Mouse (Mus musculus): ENCODE data around the gene 2010003K11Rik. TPM values are rescaled to one million over a fixed set of nuclear protein-coding genes. Genes with fewer than 3 reads are reported as not detected.

The 2010003K11Rik gene
- total and polyA plus RNA-seq, 3 experiments, result not detected

- H3K79me2 ChIP-seq (replicated peaks; ENCODE audit: control insufficient read depth, extremely low read depth, insufficient read depth, poor library complexity, severe bottlenecking), result no peaks in the 10 kb centered on the region
- H3K36me3 ChIP-seq (replicated peaks in 1 of 2; ENCODE audit: control insufficient read depth in 1 of 2, insufficient read depth in 1 of 2, low read length in 1 of 2), result peaks cover 0 to 10% of the 10 kb centered on the region in 2 experiments
- no peak overlapping the region for H3K4me3 ChIP-seq (replicated peaks in 1 of 3; ENCODE audit: low read depth in 2 of 3, low read length in 2 of 3, poor library complexity in 1 of 3)
- dilution Hi-C loops (cut with MboI; ENCODE audit: extremely low pct_ligation_motif_present, extremely low pct_unique_long_range_greater_than_20kb, low sequenced_read_pairs), result no loop called here
- in situ Hi-C loops (cut with MboI; ENCODE audit: low pct_ligation_motif_present, low pct_unique_long_range_greater_than_20kb, low sequenced_read_pairs), result no loop called here
- no peak overlapping the region for H3K4me2 ChIP-seq (ENCODE audit: insufficient read depth, low read depth, poor library complexity, severe bottlenecking)
- H3K27me3 ChIP-seq (replicated peaks), result no peaks in the 10 kb centered on the region
- TF ChIP-seq CHD2 (IDR thresholded peaks at IDR 0.05; ENCODE audit: low read length), result no peak
- no peak for TF ChIP-seq NRF1 (IDR thresholded peaks at IDR 0.05; ENCODE audit: low read depth, low read length)
- no peak for TF ChIP-seq CTCF (conservative IDR thresholded peaks at IDR 0.05 in 1 of 2, IDR thresholded peaks at IDR 0.05 in 1 of 2; ENCODE audit: low read depth in 2 of 2, low read length in 2 of 2)
- TF ChIP-seq MEF2A (IDR thresholded peaks at IDR 0.05; ENCODE audit: borderline replicate concordance, low read depth, low read length), result no peak
- TF ChIP-seq SMC3 (IDR thresholded peaks at IDR 0.05; ENCODE audit: low read depth, low read length), result no peak
- no peak for TF ChIP-seq PAX5 (IDR thresholded peaks at IDR 0.05; ENCODE audit: low read length)
- TF ChIP-seq JUND (conservative IDR thresholded peaks at IDR 0.05; ENCODE audit: low read depth, low read length), result no peak
- no peak for TF ChIP-seq HCFC1 (IDR thresholded peaks at IDR 0.05; ENCODE audit: low read depth, low read length)
- TF ChIP-seq MXI1 (IDR thresholded peaks at IDR 0.05; ENCODE audit: low read depth, low read length), result no peak
- no peak for TF ChIP-seq MAX (IDR thresholded peaks at IDR 0.05; ENCODE audit: low read length)
- TF ChIP-seq TCF12 (IDR thresholded peaks at IDR 0.05; ENCODE audit: low read depth, low read length), result no peak
- no peak for TF ChIP-seq ZKSCAN1 (IDR thresholded peaks at IDR 0.05; ENCODE audit: borderline replicate concordance, low read depth, low read length)
- TF ChIP-seq JUN (IDR thresholded peaks at IDR 0.05; ENCODE audit: insufficient read depth, low read depth, low read length), result no peak
- no peak for TF ChIP-seq BHLHE40 (IDR thresholded peaks at IDR 0.05; ENCODE audit: low read depth, low read length)
- no peak for TF ChIP-seq NELFE (IDR thresholded peaks at IDR 0.05; ENCODE audit: low read depth, low read length)
- TF ChIP-seq MYC (IDR thresholded peaks at IDR 0.05; ENCODE audit: low read depth, low read length), result no peak
- H3K9ac ChIP-seq (ENCODE audit: insufficient read depth, low read depth), result no peak overlapping the region
- no peak for DNase-seq (ENCODE audit: extremely low read depth)
- H3K27ac ChIP-seq (ENCODE audit: insufficient read depth, low read depth), result no peak overlapping the region
- no peaks in the 10 kb centered on the region for H3K9me3 ChIP-seq (replicated peaks; ENCODE audit: low read length)
- peaks cover 3 to 12% of the 10 kb centered on the region in 2 experiments; a peak in 2 of 4 replicates for H3K4me1 ChIP-seq (ENCODE audit: control insufficient read depth in 1 of 2, insufficient read depth in 2 of 2)
Observed at GRCm38 (mm10) chr19:4450666-4451065, 47.7 kb downstream of the 2010003K11Rik start.

GRCm38 (mm10) chr19:4449230-4449629, 49.2 kb downstream of the 2010003K11Rik start:
- dilution Hi-C loops (cut with MboI; ENCODE audit: extremely low pct_ligation_motif_present, extremely low pct_unique_long_range_greater_than_20kb, low sequenced_read_pairs) (no loop called here), in situ Hi-C loops (cut with MboI; ENCODE audit: low pct_ligation_motif_present, low pct_unique_long_range_greater_than_20kb, low sequenced_read_pairs) (no loop called here)

More at GRCm38 (mm10) chr19:4449230-4449629, 49.2 kb downstream of the 2010003K11Rik start:
- Histone ChIP-seq H3K9me3 (replicated peaks; ENCODE audit: low read length) (no peaks in the 10 kb centered on the region), H3K4me1 (ENCODE audit: control insufficient read depth in 1 of 2, insufficient read depth in 2 of 2) (peaks cover 3 to 12% of the 10 kb centered on the region in 2 experiments; a peak in 2 of 4 replicates), H3K36me3 (replicated peaks in 1 of 2; ENCODE audit: control insufficient read depth in 1 of 2, insufficient read depth in 1 of 2, low read length in 1 of 2) (peaks cover 0 to 17% of the 10 kb centered on the region in 2 experiments), H3K9ac (ENCODE audit: insufficient read depth, low read depth) (no peak overlapping the region), H3K4me3 (replicated peaks in 1 of 3; ENCODE audit: low read depth in 2 of 3, low read length in 2 of 3, poor library complexity in 1 of 3) (no peak overlapping the region), H3K27me3 (replicated peaks) (no peaks in the 10 kb centered on the region), H3K4me2 (ENCODE audit: insufficient read depth, low read depth, poor library complexity, severe bottlenecking) (no peak overlapping the region), H3K27ac (ENCODE audit: insufficient read depth, low read depth) (no peak overlapping the region), H3K79me2 (replicated peaks; ENCODE audit: control insufficient read depth, extremely low read depth, insufficient read depth, poor library complexity, severe bottlenecking) (no peaks in the 10 kb centered on the region)
- TF ChIP-seq SIN3A (IDR thresholded peaks at IDR 0.05; ENCODE audit: low read length) (no peak), UBTF (IDR thresholded peaks at IDR 0.05; ENCODE audit: low read depth, low read length) (no peak), ZC3H11A (IDR thresholded peaks at IDR 0.05; ENCODE audit: low read depth, low read length) (no peak)
- no peak for DNase-seq (ENCODE audit: extremely low read depth)
